25 mouse cellular contexts compared by ENCODE assay signal in the genomic region with DNA sequence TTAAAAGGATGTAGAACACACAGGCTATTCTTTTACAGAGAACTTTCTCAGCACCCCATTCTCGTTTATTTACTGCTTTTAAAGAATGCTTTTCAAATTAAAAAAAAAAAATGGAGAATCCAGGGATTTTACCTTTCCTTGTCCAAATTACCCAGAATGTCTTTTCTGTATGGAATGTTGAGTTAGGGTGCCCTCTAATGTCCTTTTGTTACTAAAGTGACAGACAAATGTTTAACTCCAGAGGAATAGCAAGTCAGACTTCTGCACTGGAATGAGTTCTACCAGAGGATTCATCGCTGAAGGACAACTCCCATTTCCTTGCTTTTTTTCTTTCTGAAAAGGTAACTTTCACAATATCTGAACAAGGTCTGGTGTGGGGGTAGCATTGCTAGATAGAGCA.
DNase-seq lines count a peak whose midpoint lies in the region; ATAC-seq and TF ChIP-seq lines count a peak whose summit lies in the region.
"Had no signal": no experiment of that assay in that cellular context is flagged by ENCODE, and none has a peak within 500 bp of the region (broad histone marks: within the 10 kb centered on the region; RNA-seq: fewer than 3 reads in every experiment).

No protein-coding gene starts in this region.

- peak; percentile 59 for TF ChIP-seq CTCF in layer of hippocampus, adult 2 months (conservative IDR thresholded peaks at IDR 0.05)
- TF ChIP-seq CTCF in lung, embryonic 14.5 days (IDR thresholded peaks at IDR 0.05; ENCODE audit: low read depth) = no peak; the same call in 1 of the 2 replicates
- TF ChIP-seq CTCF in lung, adult 2 months (IDR thresholded peaks at IDR 0.05; ENCODE audit: insufficient read depth, low read length) = no peak

- H3K9me3 ChIP-seq in lung, embryonic 14.5 days (ENCODE audit: low read depth, low read length) = no peaks in the 10 kb centered on the region
- H3K9me3 ChIP-seq: embryonic facial prominence, embryonic 13.5 days; forebrain, embryonic 12.5 days; limb, embryonic 13.5 days had no signal

- H3K9ac ChIP-seq in lung, embryonic 14.5 days = no peak overlapping the region
- H3K9ac ChIP-seq: embryonic facial prominence, embryonic 13.5 days; forebrain, embryonic 12.5 days; limb, embryonic 13.5 days; liver, embryonic 14.5 days had no signal

- peak; percentile 3 for DNase-seq in embryo, embryonic 11 days
- no peak for DNase-seq in embryo, embryonic 9.5 days (ENCODE audit: extremely low spot score)
- no peak for DNase-seq in layer of hippocampus, adult 2 months (ENCODE audit: low spot score in 2 of 2)
- no peak for DNase-seq in layer of hippocampus, adult 8-10 months (ENCODE audit: low spot score in 2 of 2)
- DNase-seq in lung, embryonic 14.5 days = peak; percentile 2
- no peak for DNase-seq in lung, adult 2 months
- peak; percentile 14 for DNase-seq in brain, adult 2 months (ENCODE audit: low read depth, low spot score)
- DNase-seq in heart, postnatal 25 days (ENCODE audit: low spot score) = no peak
- DNase-seq: adrenal gland, postnatal 36 days; cerebellum, adult 11-12 months; gastrocnemius, postnatal 10 days; heart, adult 11 months; kidney, postnatal 10 days; layer of hippocampus, adult 9-11 months; lung, postnatal 4 days; right cerebral cortex, postnatal 25 days; thymus, adult 18-20 months; thymus, postnatal 36 days had no signal

- H3K4me1 ChIP-seq in lung, embryonic 14.5 days (ENCODE audit: insufficient read depth) = no peaks in the 10 kb centered on the region
- H3K4me1 ChIP-seq in lung, adult 2 months (ENCODE audit: control insufficient read depth, insufficient read depth, low read length) = no peaks in the 10 kb centered on the region
- H3K4me1 ChIP-seq: embryonic facial prominence, embryonic 13.5 days; forebrain, embryonic 12.5 days; limb, embryonic 13.5 days had no signal

- ATAC-seq in lung, embryonic 14.5 days (ENCODE audit: insufficient read depth) = no peak
- ATAC-seq: intestine, postnatal 0 days had no signal

- 58% methylated on average over 2 of the region's 2 CpGs for WGBS in lung, embryonic 14.5 days
- WGBS in lung, adult 2 months = 47% methylated on average over 2 of the region's 2 CpGs

- H3K27ac ChIP-seq in layer of hippocampus, adult 2 months = no peak overlapping the region
- no peak overlapping the region for H3K27ac ChIP-seq in lung, embryonic 14.5 days (ENCODE audit: low read depth)
- H3K27ac ChIP-seq: embryonic facial prominence, embryonic 13.5 days; forebrain, embryonic 12.5 days; limb, embryonic 13.5 days; liver, embryonic 14.5 days had no signal

- TF ChIP-seq POLR2A in lung, adult 2 months (IDR thresholded peaks at IDR 0.05; ENCODE audit: borderline replicate concordance, extremely low read depth, low read depth, low read length) = no peak

- H3K4me2 ChIP-seq in lung, embryonic 14.5 days = no peak overlapping the region
- H3K4me2 ChIP-seq: embryonic facial prominence, embryonic 13.5 days; forebrain, embryonic 12.5 days; heart, embryonic 11.5 days; limb, embryonic 13.5 days had no signal

- intact Hi-C loops in heart, postnatal 25 days (cut with DNase I) = no loop called here

- no peaks in the 10 kb centered on the region for H3K27me3 ChIP-seq in lung, embryonic 14.5 days (ENCODE audit: insufficient read depth, low read length)
- H3K27me3 ChIP-seq: embryonic facial prominence, embryonic 13.5 days; forebrain, embryonic 12.5 days; limb, embryonic 13.5 days had no signal

- no peak overlapping the region for H3K4me3 ChIP-seq in layer of hippocampus, adult 2 months
- H3K4me3 ChIP-seq in lung, embryonic 14.5 days (ENCODE audit: low read depth, low read length) = no peak overlapping the region
- H3K4me3 ChIP-seq in lung, adult 2 months (replicated peaks; ENCODE audit: extremely low read depth, low read depth, low read length) = no peak overlapping the region
- H3K4me3 ChIP-seq: embryonic facial prominence, embryonic 13.5 days; erythroblast, embryonic 14.5 days; forebrain, embryonic 12.5 days; limb, embryonic 13.5 days had no signal

- no peaks in the 10 kb centered on the region for H3K36me3 ChIP-seq in lung, embryonic 14.5 days (ENCODE audit: insufficient read depth)
- H3K36me3 ChIP-seq: embryonic facial prominence, embryonic 13.5 days; forebrain, embryonic 12.5 days; limb, embryonic 13.5 days had no signal

Comparison
In these comparisons a context has a peak if more than half of its experiments do, and no peak if none do; other contexts are left out.
1. DNase-seq: peak in embryo, embryonic 11 days (single experiment), lung, embryonic 14.5 days (single experiment) and brain, adult 2 months (single experiment); none in embryo, embryonic 9.5 days (single experiment), layer of hippocampus, adult 2 months (0 of 2), layer of hippocampus, adult 8-10 months (0 of 2), lung, adult 2 months (single experiment) and heart, postnatal 25 days (single experiment).